Mouse (Mus musculus): ENCODE measurements around the gene Lgals3. TPM values are rescaled to one million over a fixed set of nuclear protein-coding genes. Genes with fewer than 3 reads are reported as not detected.
A peak's percentile ranks its signal among the peaks of the same experiment; 100 is the strongest.

The Lgals3 gene
- total RNA-seq, 1 experiment = 36.9 TPM

DNA sequence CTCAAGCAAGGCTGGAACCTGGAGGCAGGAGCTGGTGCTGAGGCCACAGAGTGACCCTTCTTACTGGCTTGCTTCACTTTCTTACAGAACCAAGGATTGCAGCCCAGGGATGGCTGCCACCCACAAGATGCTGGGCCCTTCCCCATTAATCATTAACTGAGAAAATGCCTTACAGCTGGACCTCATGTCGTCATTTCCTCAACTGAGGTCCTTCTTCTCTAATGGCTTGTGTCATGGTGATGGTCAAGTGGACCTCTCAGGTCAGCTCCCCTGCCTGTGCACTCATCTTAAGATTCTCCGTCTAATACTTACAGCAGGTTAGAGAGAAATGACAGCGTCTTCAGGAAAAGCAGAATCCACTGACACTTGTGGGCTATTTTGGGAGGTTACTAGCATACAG is 49.8 kb downstream of the Lgals3 start:
- in situ Hi-C loops (cut with MboI; ENCODE audit: low sequenced_read_pairs in 2 of 2, unreplicated experiment in 2 of 2) = no loop called here
- TF ChIP-seq HCFC1 (IDR thresholded peaks at IDR 0.05; ENCODE audit: borderline replicate concordance, insufficient read depth, low read length) = no peak
- TF ChIP-seq ZNF384 (IDR thresholded peaks at IDR 0.05; ENCODE audit: low read depth, low read length) = no peak
- no peak for TF ChIP-seq CHD2 (IDR thresholded peaks at IDR 0.05; ENCODE audit: low read depth, low read length)
- no peak for TF ChIP-seq ZC3H11A (IDR thresholded peaks at IDR 0.05; ENCODE audit: borderline replicate concordance, low read depth, low read length)
- no peak for TF ChIP-seq MAFK (IDR thresholded peaks at IDR 0.05; ENCODE audit: insufficient read depth, low read depth, low read length)
- no peaks in the 10 kb centered on the region for H3K9me3 ChIP-seq (ENCODE audit: control insufficient read depth, insufficient read depth, low read depth, low read length)
- peaks cover 3 to 10% of the 10 kb centered on the region in 2 experiments; a peak in 3 of 4 replicates for H3K4me1 ChIP-seq (ENCODE audit: control insufficient read depth in 2 of 2, insufficient read depth in 2 of 2, low read length in 2 of 2, poor library complexity in 1 of 2)
- H3K4me3 ChIP-seq (ENCODE audit: insufficient read depth in 1 of 2, low read depth in 1 of 2, low read length in 2 of 2, poor library complexity in 1 of 2, severe bottlenecking in 1 of 2) = peak overlapping the region; percentile 84 to 98
- H3K36me3 ChIP-seq (ENCODE audit: control insufficient read depth, insufficient read depth, low read length, poor library complexity, severe bottlenecking) = peaks cover 20% of the 10 kb centered on the region
- no peak for DNase-seq (ENCODE audit: low read depth, low spot score)
- H3K27ac ChIP-seq (ENCODE audit: insufficient read depth, low read depth, low read length, poor library complexity, severe bottlenecking) = no peak overlapping the region
- peak overlapping the region; percentile 98 for H3K9ac ChIP-seq (ENCODE audit: insufficient read depth, low read depth, low read length, poor library complexity, severe bottlenecking)

DNA sequence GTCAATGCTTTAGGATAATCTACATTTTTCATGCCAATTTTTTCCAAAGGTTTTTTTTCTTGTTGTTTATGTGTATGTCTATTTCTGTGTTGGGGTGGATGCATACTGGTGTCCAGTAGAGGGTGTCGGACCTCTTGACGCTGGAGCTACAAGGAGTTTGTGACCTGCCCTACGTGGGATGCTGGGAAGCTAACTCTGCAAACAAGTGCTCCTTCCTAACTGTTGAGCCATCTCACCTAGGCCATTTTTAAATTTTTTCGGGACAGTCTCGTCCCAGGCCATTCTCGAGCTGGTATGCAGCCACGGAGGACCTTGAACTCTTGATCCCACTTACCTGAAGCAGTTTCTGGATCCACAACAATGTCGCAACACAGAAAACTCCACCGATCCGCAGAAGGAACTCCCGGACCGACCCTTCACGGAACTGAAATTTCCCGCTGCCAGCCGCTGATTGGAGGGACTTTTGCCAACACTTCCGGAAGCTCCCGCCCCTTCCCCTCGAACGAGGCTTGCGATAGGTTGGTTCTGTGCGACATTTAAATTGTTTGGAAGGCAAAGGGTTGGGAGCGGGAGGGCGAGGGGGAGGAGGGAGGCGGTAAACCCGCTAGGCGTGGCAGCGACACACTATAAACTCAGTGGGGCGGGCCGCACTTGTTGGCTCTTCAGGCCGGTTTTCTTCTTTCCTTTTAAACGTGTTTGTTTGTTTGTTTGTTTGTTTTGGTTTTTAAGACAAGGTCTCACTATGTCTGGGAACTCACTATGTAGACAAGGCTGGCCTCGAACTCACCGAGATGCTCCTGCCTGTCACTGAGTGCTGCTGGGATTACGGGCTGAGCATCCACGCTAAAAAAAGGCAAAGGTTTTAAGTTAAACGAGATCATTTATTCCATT is 50.5 kb downstream of the Lgals3 start, which contains the start of gene Dlgap5:
Gene Dlgap5 (minus strand): TSS at position 633 of the 891 bp plus-strand sequence.
- peak within 1 kb of the TSS; percentile 70 for H3K27ac ChIP-seq (ENCODE audit: insufficient read depth, low read depth, low read length, poor library complexity, severe bottlenecking)
- peak; percentile 95 for DNase-seq (ENCODE audit: low read depth, low spot score)
- H3K9ac ChIP-seq (ENCODE audit: insufficient read depth, low read depth, low read length, poor library complexity, severe bottlenecking) = peak within 1 kb of the TSS; percentile 98
- TF ChIP-seq ZC3H11A (IDR thresholded peaks at IDR 0.05; ENCODE audit: borderline replicate concordance, low read depth, low read length) (no peak; the same call in 1 of the 2 replicates), MAFK (IDR thresholded peaks at IDR 0.05; ENCODE audit: insufficient read depth, low read depth, low read length) (no peak), ZNF384 (IDR thresholded peaks at IDR 0.05; ENCODE audit: low read depth, low read length) (no peak), HCFC1 (IDR thresholded peaks at IDR 0.05; ENCODE audit: borderline replicate concordance, insufficient read depth, low read length) (no peak), CHD2 (IDR thresholded peaks at IDR 0.05; ENCODE audit: low read depth, low read length) (0 out of 2 replicates have a peak, but pooled peaks have one; percentile 17)
- in situ Hi-C loops (cut with MboI; ENCODE audit: low sequenced_read_pairs in 2 of 2, unreplicated experiment in 2 of 2) = no loop called here
- peaks cover 18% of the 10 kb centered on the region for H3K36me3 ChIP-seq (ENCODE audit: control insufficient read depth, insufficient read depth, low read length, poor library complexity, severe bottlenecking)
- H3K4me3 ChIP-seq (ENCODE audit: insufficient read depth in 1 of 2, low read depth in 1 of 2, low read length in 2 of 2, poor library complexity in 1 of 2, severe bottlenecking in 1 of 2) = peak within 1 kb of the TSS; percentile 84 to 98
- H3K4me1 ChIP-seq (ENCODE audit: control insufficient read depth in 2 of 2, insufficient read depth in 2 of 2, low read length in 2 of 2, poor library complexity in 1 of 2) = peaks cover 3 to 12% of the 10 kb centered on the region in 2 experiments; a peak in 3 of 4 replicates
- no peaks in the 10 kb centered on the region for H3K9me3 ChIP-seq (ENCODE audit: control insufficient read depth, insufficient read depth, low read depth, low read length)

DNA sequence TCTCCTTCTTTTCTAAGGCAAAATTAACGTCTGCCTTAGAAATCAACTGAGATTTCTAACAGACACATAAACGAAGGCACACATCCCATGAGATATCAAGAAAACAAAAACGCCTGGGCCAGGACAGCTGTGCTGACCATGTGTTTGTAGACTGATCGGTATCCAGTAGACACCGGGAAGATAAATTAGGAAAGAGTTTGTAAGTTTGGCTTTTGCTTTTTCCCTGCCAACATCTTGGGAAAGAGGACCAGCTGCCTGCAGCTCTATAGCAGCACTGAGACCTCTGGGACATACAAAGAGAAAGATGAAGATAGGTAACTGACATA is 51.1 kb downstream of the Lgals3 start:
- no peak for DNase-seq (ENCODE audit: low read depth, low spot score)
- TF ChIP-seq MAFK (IDR thresholded peaks at IDR 0.05; ENCODE audit: insufficient read depth, low read depth, low read length) = no peak
- TF ChIP-seq ZC3H11A (IDR thresholded peaks at IDR 0.05; ENCODE audit: borderline replicate concordance, low read depth, low read length) = no peak
- TF ChIP-seq ZNF384 (IDR thresholded peaks at IDR 0.05; ENCODE audit: low read depth, low read length) = no peak
- TF ChIP-seq CHD2 (IDR thresholded peaks at IDR 0.05; ENCODE audit: low read depth, low read length) = no peak
- no peak for TF ChIP-seq HCFC1 (IDR thresholded peaks at IDR 0.05; ENCODE audit: borderline replicate concordance, insufficient read depth, low read length)
- peaks cover 18% of the 10 kb centered on the region for H3K36me3 ChIP-seq (ENCODE audit: control insufficient read depth, insufficient read depth, low read length, poor library complexity, severe bottlenecking)
- H3K9me3 ChIP-seq (ENCODE audit: control insufficient read depth, insufficient read depth, low read depth, low read length) = no peaks in the 10 kb centered on the region
- no peak overlapping the region; the same call in 1 of the 2 replicates for H3K27ac ChIP-seq (ENCODE audit: insufficient read depth, low read depth, low read length, poor library complexity, severe bottlenecking)
- peak overlapping the region; percentile 84 to 98; a peak in 3 of 4 replicates for H3K4me3 ChIP-seq (ENCODE audit: insufficient read depth in 1 of 2, low read depth in 1 of 2, low read length in 2 of 2, poor library complexity in 1 of 2, severe bottlenecking in 1 of 2)
- in situ Hi-C loops (cut with MboI; ENCODE audit: low sequenced_read_pairs in 2 of 2, unreplicated experiment in 2 of 2) = no loop called here
- H3K9ac ChIP-seq (ENCODE audit: insufficient read depth, low read depth, low read length, poor library complexity, severe bottlenecking) = peak overlapping the region; percentile 47; the same call in 1 of the 2 replicates
- peaks cover 3 to 13% of the 10 kb centered on the region in 2 experiments; a peak in 3 of 4 replicates for H3K4me1 ChIP-seq (ENCODE audit: control insufficient read depth in 2 of 2, insufficient read depth in 2 of 2, low read length in 2 of 2, poor library complexity in 1 of 2)

DNA sequence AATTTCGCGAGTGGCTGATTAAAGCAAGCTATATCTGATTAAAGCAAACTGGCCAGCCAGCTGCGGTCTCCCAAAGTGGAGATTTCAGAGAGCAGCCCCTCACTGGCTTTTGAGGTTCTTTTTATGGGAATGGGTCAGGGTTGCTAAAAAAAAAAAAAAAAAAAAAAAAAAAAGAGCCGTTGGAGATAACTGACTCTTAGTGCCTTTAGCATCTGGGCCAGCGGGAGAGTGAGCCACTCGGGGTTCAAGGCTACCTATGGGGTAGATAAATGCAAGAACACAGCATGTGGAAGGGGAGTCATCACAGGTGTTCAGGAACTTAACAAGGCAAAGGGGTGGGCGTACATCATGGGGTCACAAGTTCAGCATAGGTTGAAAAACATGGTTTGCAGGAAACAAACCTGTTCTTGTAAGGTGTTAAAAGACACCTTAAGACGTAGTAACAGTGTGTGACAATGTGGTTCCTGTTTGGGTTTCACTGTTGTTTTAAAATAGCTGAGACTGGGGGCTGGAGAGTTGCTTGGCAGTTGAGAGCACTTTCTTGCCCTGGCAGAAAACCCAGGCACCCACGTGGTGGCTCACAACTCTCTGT is 51.6 kb downstream of the Lgals3 start:
- Histone ChIP-seq H3K4me1 (ENCODE audit: control insufficient read depth in 2 of 2, insufficient read depth in 2 of 2, low read length in 2 of 2, poor library complexity in 1 of 2) (peaks cover 3 to 13% of the 10 kb centered on the region in 2 experiments; a peak in 3 of 4 replicates), H3K9ac (ENCODE audit: insufficient read depth, low read depth, low read length, poor library complexity, severe bottlenecking) (peak overlapping the region; percentile 47; the same call in 1 of the 2 replicates), H3K27ac (ENCODE audit: insufficient read depth, low read depth, low read length, poor library complexity, severe bottlenecking) (no peak overlapping the region; the same call in 1 of the 2 replicates), H3K9me3 (ENCODE audit: control insufficient read depth, insufficient read depth, low read depth, low read length) (no peaks in the 10 kb centered on the region), H3K4me3 (ENCODE audit: insufficient read depth in 1 of 2, low read depth in 1 of 2, low read length in 2 of 2, poor library complexity in 1 of 2, severe bottlenecking in 1 of 2) (peak overlapping the region; percentile 6 to 46; a peak in 2 of 4 replicates), H3K36me3 (ENCODE audit: control insufficient read depth, insufficient read depth, low read length, poor library complexity, severe bottlenecking) (peaks cover 14% of the 10 kb centered on the region)
- in situ Hi-C loops (cut with MboI; ENCODE audit: low sequenced_read_pairs in 2 of 2, unreplicated experiment in 2 of 2) = no loop called here
- DNase-seq (ENCODE audit: low read depth, low spot score) = no peak
- TF ChIP-seq MAFK (IDR thresholded peaks at IDR 0.05; ENCODE audit: insufficient read depth, low read depth, low read length) = no peak
- no peak for TF ChIP-seq HCFC1 (IDR thresholded peaks at IDR 0.05; ENCODE audit: borderline replicate concordance, insufficient read depth, low read length)
- TF ChIP-seq CHD2 (IDR thresholded peaks at IDR 0.05; ENCODE audit: low read depth, low read length) = no peak
- no peak for TF ChIP-seq ZC3H11A (IDR thresholded peaks at IDR 0.05; ENCODE audit: borderline replicate concordance, low read depth, low read length)
- TF ChIP-seq ZNF384 (IDR thresholded peaks at IDR 0.05; ENCODE audit: low read depth, low read length) = no peak; the same call in 1 of the 2 replicates

All from ES-E14 (cell line).